Mouse (Mus musculus): ENCODE data around the gene Sla2. TPM values are rescaled to one million over a fixed set of nuclear protein-coding genes. Genes with fewer than 3 reads are reported as not detected.
"Not testable (repeated sequence)": the region's sequence is repeated elsewhere in the genome, so short reads cannot be mapped to it uniquely, and the experiment has no call there.

Gene Sla2
- total RNA-seq, 2 experiments from 2014 or later = 1.1 TPM; not detected in 1

DNA sequence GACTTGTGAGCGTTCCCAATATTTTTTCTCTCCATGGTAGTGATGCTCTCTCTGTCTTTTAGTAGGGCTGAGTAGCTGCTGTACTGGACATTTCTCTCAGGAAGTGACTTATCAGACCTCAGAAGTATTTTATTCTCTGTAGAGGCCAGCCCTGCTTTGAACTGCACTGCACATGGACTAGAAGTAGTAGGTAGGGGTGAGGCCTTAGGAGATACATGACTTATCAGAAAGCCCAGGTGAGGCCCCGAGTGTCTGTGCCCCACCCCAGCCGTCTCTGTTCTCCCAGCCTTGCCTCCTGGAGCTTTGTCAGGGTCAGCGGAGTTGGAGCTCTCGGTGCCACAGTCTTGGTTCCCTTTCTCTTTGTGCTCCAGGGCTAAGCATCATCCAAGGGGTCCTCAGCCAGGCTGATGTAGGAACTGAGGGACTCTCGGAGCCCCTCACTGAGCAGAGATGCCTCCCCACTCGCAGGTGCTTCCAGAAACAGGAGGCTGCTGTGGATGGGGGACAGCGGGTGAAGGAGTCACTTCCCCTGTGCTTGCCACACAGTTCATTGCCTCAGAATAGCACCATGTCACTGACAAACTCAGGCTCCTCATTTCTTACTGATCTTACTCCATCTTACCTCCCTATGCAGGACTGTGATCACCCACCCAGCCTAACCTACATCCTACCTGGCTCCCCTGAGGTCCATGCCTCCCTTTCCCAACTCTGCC is 12.8 kb downstream of the Sla2 start:
- ATAC-seq (replicated peaks; ENCODE audit: poor library complexity, severe bottlenecking) = peak; percentile 50

- peak; percentile 21; the same call in 1 of the 2 replicates for ATAC-seq (replicated peaks; ENCODE audit: poor library complexity, severe bottlenecking)
Measured at GRCm38 (mm10) chr2:156873629-156874028, 13.4 kb downstream of the Sla2 start.

- no peak for ATAC-seq (replicated peaks; ENCODE audit: poor library complexity, severe bottlenecking)
Measured at GRCm38 (mm10) chr2:156870519-156870918, 16.5 kb downstream of the Sla2 start.

DNA sequence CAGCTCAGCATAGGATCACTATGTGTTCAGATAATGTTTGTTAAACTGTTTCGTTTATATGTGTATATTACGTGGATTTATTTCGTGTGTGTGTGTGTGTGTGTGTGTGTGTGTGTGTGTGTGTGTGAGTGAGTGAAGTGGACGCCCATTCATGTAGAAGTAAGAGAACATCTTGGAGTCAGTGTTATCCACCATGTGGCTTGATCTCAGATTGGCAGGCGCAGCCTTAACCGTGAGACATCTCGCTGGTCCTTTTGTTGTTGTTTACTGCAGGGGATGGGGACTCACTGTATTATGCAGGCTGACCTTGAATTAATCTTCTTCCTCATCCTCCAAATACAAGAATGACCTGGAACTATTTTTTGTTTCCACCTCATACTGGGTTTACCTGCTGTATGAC is 17.4 kb downstream of the Sla2 start:
- ATAC-seq (replicated peaks; ENCODE audit: poor library complexity, severe bottlenecking) = no peak

DNA sequence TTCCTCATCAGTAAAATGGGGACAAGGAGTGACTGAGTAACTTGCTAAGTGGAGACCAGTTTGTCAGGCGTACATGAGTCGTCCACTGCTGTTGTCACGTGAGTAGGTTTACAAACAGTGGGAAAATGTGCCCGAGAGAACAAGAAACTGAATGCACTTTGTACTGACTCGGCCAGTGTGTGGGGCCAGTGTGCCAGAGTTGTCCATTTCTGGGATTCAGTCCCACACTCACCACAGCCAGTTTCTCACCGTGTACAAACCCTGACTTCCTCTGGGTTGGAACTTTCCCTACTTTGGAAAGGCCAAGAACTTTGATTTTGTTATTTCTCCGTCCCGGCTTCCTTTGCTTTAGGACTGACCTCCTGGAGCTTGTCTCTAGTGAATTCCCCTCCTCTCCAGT is 18.0 kb downstream of the Sla2 start:
- ATAC-seq (replicated peaks; ENCODE audit: poor library complexity, severe bottlenecking) = no peak

DNA sequence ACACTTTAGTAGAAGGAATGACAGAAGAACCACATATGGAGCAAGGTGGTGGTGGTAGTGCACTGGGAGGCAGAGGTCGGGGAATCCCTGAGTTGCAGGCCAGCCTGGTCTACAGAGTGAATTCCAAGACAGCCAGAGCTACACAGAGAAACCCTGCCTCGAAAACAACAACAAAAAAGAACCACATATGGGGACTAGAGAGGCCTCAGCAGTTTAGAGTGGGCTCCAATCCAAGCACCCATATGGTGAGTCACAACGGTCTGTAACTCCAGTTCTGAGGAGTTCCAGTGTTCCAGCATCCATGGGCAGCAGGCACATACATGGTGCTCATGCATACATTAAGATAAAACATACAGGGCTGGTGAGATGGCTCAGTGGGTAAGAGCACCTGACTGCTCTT is 22.5 kb downstream of the Sla2 start:
- ATAC-seq (replicated peaks; ENCODE audit: poor library complexity, severe bottlenecking) = no peak

DNA sequence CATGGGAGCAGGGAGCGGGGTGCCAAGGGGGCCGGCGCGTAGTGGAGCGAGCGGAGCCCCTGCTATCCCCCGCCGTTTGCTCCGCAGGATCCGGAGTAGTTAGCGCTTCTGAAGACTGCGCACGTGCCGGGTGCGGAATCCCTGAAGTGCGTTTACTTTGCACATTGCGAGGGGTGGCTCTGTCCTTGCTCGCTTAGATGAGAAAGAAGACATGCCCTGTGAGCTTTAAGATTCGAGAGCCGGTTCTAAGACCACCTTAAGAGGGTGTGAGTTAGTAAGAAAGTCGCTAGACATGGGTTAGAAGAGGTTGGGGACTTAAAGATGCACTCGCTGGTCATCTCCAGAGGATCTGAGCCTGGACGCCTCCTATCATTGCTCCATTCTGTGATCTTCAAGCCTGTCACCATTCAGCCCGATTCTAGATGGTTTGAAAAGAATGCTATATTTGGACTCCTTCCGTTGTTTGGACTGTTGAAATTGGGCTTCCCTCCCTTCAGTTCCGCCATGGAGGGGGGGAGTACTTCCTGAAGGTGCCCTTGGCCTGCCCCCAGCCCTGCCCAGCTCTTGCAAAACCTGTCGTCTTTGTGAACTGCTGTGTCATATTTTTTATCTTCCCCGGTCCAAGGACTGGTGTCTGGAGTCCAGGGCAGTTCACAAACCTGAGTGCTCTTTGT is 23.4 kb downstream of the Sla2 start:
- peak; percentile 73 for ATAC-seq (replicated peaks; ENCODE audit: poor library complexity, severe bottlenecking)

GRCm38 (mm10) chr2:156862772-156863486 is 24.1 kb downstream of the Sla2 start, which contains the start of gene Rab5if:
Gene Rab5if, plus strand, starts transcription at chr2:156863128.
- peak; percentile 84 for ATAC-seq (replicated peaks; ENCODE audit: poor library complexity, severe bottlenecking)

DNA sequence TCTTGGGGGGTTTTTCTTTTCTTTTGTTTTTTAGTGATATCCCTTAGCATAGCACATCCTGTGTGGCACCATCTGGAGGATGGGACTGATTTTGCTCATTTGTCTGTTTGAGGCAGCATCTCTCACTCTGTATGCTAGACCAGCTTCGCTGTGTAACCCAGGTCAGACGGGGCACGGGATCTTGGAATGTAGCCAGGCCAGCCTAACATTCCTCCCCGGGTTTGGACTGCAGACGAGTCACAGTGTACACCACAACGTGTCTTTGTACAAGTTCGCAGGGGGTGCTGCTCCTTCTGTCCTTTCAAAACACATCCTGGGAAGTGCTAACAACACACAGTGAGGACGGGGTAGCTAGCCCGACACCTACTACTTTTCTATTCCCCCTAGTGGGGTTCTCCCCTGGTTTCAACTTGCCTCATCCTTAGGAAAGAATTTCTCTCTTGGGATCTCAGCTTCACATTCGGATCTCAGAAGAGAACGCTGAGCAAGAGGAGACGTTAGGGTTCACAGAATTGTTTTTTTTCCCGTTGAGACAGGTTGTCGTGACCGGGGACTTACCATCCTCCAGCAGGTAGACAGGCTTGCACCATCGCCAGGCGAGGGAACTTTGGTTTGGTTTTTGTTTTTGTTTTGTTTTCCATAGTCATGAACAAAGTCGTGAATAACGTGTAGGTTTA is 24.8 kb downstream of the Sla2 start:
- no peak for ATAC-seq (replicated peaks; ENCODE audit: poor library complexity, severe bottlenecking)

GRCm38 (mm10) chr2:156858671-156859070 is 28.3 kb downstream of the Sla2 start:
- no peak for ATAC-seq (replicated peaks; ENCODE audit: poor library complexity, severe bottlenecking)

GRCm38 (mm10) chr2:156857835-156858234 is 29.2 kb downstream of the Sla2 start, which contains the start of gene 4930518I15Rik:
Gene 4930518I15Rik, minus strand, starts transcription at chr2:156857946.
- ATAC-seq (replicated peaks; ENCODE audit: poor library complexity, severe bottlenecking) = no peak

- peak; percentile 77 for ATAC-seq (replicated peaks; ENCODE audit: poor library complexity, severe bottlenecking)
Measured at GRCm38 (mm10) chr2:156857385-156857791, 29.6 kb downstream of the Sla2 start.

DNA sequence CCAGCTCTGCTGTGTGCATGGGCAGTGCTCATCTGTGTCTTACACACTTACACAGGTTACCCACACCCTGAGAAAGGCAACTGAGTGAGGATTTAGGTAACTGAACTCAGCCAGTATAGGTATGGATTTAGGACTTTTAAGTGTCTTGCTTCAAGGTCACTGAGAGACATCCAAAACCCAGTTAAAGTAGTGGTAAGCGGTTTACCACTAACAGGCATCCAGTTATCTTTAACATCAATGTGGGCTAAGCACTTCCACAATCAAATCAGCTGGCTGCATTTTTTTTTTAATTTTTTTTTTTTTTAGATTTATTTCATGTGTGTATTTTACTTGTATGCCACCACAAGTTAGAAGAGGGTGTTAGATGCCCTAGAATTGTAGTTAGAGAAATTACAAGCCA is 30.7 kb downstream of the Sla2 start:
- ATAC-seq (replicated peaks; ENCODE audit: poor library complexity, severe bottlenecking) = no peak

DNA sequence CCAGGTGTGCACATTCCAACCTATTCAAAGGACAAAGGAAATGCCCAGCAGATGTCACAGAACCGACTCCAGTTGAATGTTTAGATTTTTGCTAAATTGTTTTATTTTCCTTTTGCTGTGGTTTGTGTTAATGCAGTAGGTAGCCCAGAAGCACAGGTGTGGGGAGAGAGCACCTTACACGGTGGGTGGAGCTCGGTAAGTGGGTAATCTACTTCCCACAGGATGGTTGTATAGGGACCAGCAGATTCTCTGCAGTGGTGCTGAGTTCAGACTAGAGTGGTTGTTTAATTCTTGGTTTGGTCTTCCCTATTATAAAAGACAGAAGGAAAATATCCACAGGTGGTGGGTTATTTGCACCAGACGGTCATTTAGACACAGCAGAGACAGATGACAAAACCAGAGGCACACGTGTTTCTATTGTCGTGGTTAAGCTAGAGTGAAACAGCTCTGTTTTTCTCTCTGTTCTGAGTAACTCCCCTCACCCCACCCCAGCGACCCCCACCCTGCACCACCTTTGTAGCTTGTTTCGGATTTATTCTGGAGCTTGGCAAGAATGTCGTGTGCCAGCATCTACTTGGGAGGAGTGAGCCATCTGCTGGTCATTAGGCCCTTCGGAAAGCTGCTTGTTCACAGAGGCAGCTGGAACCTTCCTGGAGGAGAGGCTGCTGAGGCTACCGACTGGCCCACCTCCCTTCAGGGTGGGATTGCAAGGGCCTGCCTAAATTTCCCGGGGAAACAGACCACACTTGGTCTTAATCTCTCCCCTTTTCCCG is 32.8 kb downstream of the Sla2 start:
- ATAC-seq (replicated peaks; ENCODE audit: poor library complexity, severe bottlenecking) = not testable (repeated sequence)

DNA sequence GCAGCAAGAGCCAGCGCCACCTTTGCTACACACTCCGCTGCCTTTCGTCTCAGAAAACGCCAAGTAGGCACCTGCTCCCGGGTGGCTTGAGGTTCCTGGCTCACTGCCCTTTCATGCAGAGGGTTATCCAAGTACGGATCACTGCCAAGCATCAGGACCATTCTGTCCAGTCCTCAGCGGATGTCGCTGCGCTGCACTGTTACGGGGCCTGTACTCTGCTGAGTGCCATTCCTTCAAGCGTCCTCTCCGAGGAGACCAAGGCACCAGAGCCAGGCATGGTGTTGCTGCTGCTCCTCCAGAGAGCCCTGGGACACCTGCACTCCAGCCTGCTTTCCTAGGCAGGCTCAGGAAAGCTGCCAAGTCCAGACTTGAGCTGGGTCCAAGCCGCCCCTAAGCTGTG is 33.4 kb downstream of the Sla2 start:
- not testable (repeated sequence) for ATAC-seq (replicated peaks; ENCODE audit: poor library complexity, severe bottlenecking)

GRCm38 (mm10) chr2:156850505-156850904 is 36.5 kb downstream of the Sla2 start:
- ATAC-seq (replicated peaks; ENCODE audit: poor library complexity, severe bottlenecking) = peak; percentile 81

DNA sequence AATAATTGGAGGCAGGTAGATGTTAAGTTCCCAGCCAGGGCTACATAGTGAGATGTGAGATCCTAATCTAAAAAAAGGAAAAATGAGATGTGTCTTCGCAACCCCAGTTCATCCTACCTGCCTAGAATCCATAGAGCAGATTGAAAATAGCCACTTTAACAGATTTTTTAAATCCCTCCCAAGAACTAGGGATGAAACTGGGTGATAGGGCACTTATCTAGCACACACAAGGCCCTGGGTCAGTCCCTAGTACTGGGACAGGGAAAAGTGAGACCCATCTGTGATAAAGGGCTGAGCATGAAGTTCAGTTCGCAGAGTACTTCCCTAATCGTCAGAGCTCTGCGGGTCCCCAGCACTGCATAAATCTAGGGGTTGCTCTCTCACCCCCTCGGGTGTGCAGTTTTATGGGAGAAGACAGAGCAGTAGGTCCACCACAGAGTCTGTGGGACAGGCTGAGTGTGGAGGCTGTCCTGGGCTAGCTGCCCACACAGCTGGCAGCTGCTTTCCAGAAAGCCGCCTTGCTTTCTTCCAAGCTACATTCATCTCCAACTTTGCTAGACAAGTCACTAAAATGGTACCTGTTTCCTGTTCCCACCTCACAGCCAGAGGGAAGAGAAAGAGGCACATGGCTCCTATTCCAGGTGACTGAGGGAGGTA is 38.3 kb downstream of the Sla2 start:
- no peak for ATAC-seq (replicated peaks; ENCODE audit: poor library complexity, severe bottlenecking)

GRCm38 (mm10) chr2:156847653-156848052 is 39.3 kb downstream of the Sla2 start:
- no peak for ATAC-seq (replicated peaks; ENCODE audit: poor library complexity, severe bottlenecking)

GRCm38 (mm10) chr2:156844715-156845114 is 42.3 kb downstream of the Sla2 start:
- no peak for ATAC-seq (replicated peaks; ENCODE audit: poor library complexity, severe bottlenecking)
